Mouse (Mus musculus) lung, postnatal 0 days (tissue): ENCODE results near the gene Cic. TPM values are rescaled to one million over a fixed set of nuclear protein-coding genes. Genes with fewer than 3 reads are reported as not detected.

Source experiments
- ATAC-seq: fragments of 200-750 bp; cut with Nextera tagmentation; 2 replicates; pipeline ENCODE4 v1.8.0; 2017; ENCODE audit warnings: moderate library complexity
- DNase-seq: peaks from one replicate; pipeline ENCODE4 v3.0.0-alpha.2; 2016; ENCODE audit warnings: low spot score
- H3K27ac ChIP-seq: fragments of 300-500 bp; sonication (generic); 2 replicates; pipeline ENCODE4 v1.5.1; 2014; ENCODE audit warnings: antibody characterized with exemption, mild to moderate bottlenecking, low read length, mixed read lengths
- H3K27me3 ChIP-seq: fragments of 300-500 bp; sonication (generic); replicated peaks from 2 replicates; pipeline ENCODE4 v1.6.1; 2014; ENCODE audit warnings: low read length, mixed read lengths; ENCODE audit not compliant: insufficient read depth
- H3K36me3 ChIP-seq: fragments of 300-500 bp; sonication (generic); 2 replicates; pipeline ENCODE4 v1.6.1; 2014; ENCODE audit warnings: low read length, mixed read lengths; ENCODE audit not compliant: insufficient read depth
- H3K4me1 ChIP-seq: fragments of 300-500 bp; sonication (generic); 2 replicates; pipeline ENCODE4 v1.6.1; 2014; ENCODE audit warnings: antibody characterized with exemption, low read depth, low read length, mixed read lengths; ENCODE audit not compliant: insufficient read depth
- H3K4me2 ChIP-seq: fragments of 300-500 bp; sonication (generic); replicated peaks from 2 replicates; pipeline ENCODE4 v1.6.1; 2014; ENCODE audit warnings: low read depth, mild to moderate bottlenecking, low read length, moderate library complexity, mixed read lengths
- H3K4me3 ChIP-seq: fragments of 300-500 bp; sonication (generic); 2 replicates; pipeline ENCODE4 v1.5.1; 2014; ENCODE audit warnings: low read depth, low read length
- H3K9ac ChIP-seq: fragments of 300-500 bp; sonication (generic); replicated peaks from 2 replicates; pipeline ENCODE4 v1.6.1; 2014; ENCODE audit warnings: low read depth, mild to moderate bottlenecking
- H3K9me3 ChIP-seq: fragments of 300-500 bp; sonication (generic); 2 replicates; pipeline ENCODE4 v1.6.1; 2016; ENCODE audit warnings: low read length, mixed read lengths
- CTCF ChIP-seq: IDR thresholded peaks from 2 replicates; pipeline ENCODE4 v1.5.1; 2016; ENCODE audit warnings: antibody characterized with exemption, mild to moderate bottlenecking
- EP300 ChIP-seq: IDR thresholded peaks from 2 replicates; pipeline ENCODE4 v1.6.1; 2016; ENCODE audit warnings: antibody characterized with exemption, mild to moderate bottlenecking, control low read depth
- WGBS: fragments of 180-500 bp; shearing (Covaris S2); extraction: QIAGEN DNeasy Blood & Tissue Kit; methylation state at CpG from one replicate; pipeline ENCODE4 v1.1.7; 2014; 5-methylcytosine and 5-hydroxymethylcytosine counted together
- polyA plus RNA-seq: library from polyadenylated mRNA; unstranded; fragments of >200 nt; fragmentation: Nextera tagmentation; extraction: Ambion mirVana; gene quantifications from 2 replicates; pipeline ENCODE4 v1.2.1, GENCODE M21; 2015

Gene Cic
- polyA plus RNA-seq, 1 experiment from 2014 or later = 26.5 TPM

GRCm38 (mm10) chr7:25297454-25298325 lies 30.2 kb downstream of the Cic start, which contains the start of gene Pafah1b3:
Gene Pafah1b3, minus strand, starts transcription at chr7:25297986.
- WGBS = 2% methylated on average over 51 of the region's 52 CpGs

GRCm38 (mm10) chr7:25301063-25301462 lies 33.6 kb downstream of the Cic start, which contains the start of gene Prr19:
Gene Prr19, plus strand, starts transcription at chr7:25301411.
- Histone ChIP-seq H3K9ac (no peak within 1 kb of the TSS), H3K4me1 (0 out of 2 replicates have a peak, but pooled peaks cover 3% of the 10 kb centered on the region), H3K4me3 (no peak within 1 kb of the TSS), H3K27ac (no peak within 1 kb of the TSS), H3K9me3 (no peaks in the 10 kb centered on the region), H3K27me3 (peaks cover 1% of the 10 kb centered on the region; the same call in 1 of the 2 replicates), H3K4me2 (no peak within 1 kb of the TSS), H3K36me3 (no peaks in the 10 kb centered on the region)
- WGBS = 55% methylated on average over 19 of the region's 19 CpGs
- DNase-seq (peak; percentile 40), ATAC-seq (no peak)
- no peak for TF ChIP-seq CTCF
- no peak for TF ChIP-seq EP300

More at GRCm38 (mm10) chr7:25297454-25298325, 30.2 kb downstream of the Cic start, which contains the start of gene Pafah1b3:
- Histone ChIP-seq H3K9ac (peak within 1 kb of the TSS; percentile 55), H3K4me3 (peak within 1 kb of the TSS; percentile 64), H3K4me1 (0 out of 2 replicates have a peak, but pooled peaks cover 3% of the 10 kb centered on the region), H3K27ac (peak within 1 kb of the TSS; percentile 84), H3K9me3 (no peaks in the 10 kb centered on the region), H3K27me3 (no peaks in the 10 kb centered on the region), H3K4me2 (peak within 1 kb of the TSS; percentile 97), H3K36me3 (peaks cover 7% of the 10 kb centered on the region; the same call in 1 of the 2 replicates)
- no peak for TF ChIP-seq EP300
- TF ChIP-seq CTCF = peak; percentile 64
- DNase-seq = peak; percentile 95
- peak; percentile 92 for ATAC-seq

GRCm38 (mm10) chr7:25303003-25303684 lies 35.6 kb downstream of the Cic start:
- H3K4me2 ChIP-seq = no peak overlapping the region
- no peak overlapping the region for H3K4me3 ChIP-seq
- H3K36me3 ChIP-seq = no peaks in the 10 kb centered on the region
- ATAC-seq (no peak), DNase-seq (no peak)
- H3K9ac ChIP-seq = no peak overlapping the region
- peaks cover 3% of the 10 kb centered on the region; the same call in 1 of the 2 replicates for H3K27me3 ChIP-seq
- 48% methylated on average over 9 of the region's 9 CpGs for WGBS
- no peaks in the 10 kb centered on the region for H3K4me1 ChIP-seq
- H3K27ac ChIP-seq = no peak overlapping the region
- H3K9me3 ChIP-seq = no peaks in the 10 kb centered on the region
- TF ChIP-seq EP300 (no peak), CTCF (no peak)

DNA sequence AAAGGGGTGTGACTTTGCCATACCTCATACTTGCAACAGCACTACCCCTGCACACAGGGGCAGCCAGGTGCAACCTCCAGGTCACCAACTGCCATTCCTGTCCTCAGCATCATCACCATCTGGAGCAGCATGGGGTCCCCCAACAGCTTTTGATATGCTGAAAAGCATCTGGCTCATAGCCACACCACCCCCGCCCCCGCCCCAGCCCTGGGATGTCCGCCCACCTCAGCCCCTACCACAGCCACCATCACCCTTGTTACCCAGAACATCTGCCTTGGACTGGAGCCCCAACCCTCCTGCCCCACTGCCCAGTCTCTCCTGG lies 36.1 kb downstream of the Cic start:
- peaks cover 3% of the 10 kb centered on the region; the same call in 1 of the 2 replicates for H3K27me3 ChIP-seq
- no peak overlapping the region for H3K4me2 ChIP-seq
- H3K4me3 ChIP-seq = no peak overlapping the region
- no peak for ATAC-seq
- no peaks in the 10 kb centered on the region for H3K9me3 ChIP-seq
- DNase-seq = no peak
- TF ChIP-seq CTCF = no peak
- no peak for TF ChIP-seq EP300
- no peak overlapping the region for H3K27ac ChIP-seq
- H3K4me1 ChIP-seq = no peaks in the 10 kb centered on the region
- H3K36me3 ChIP-seq = no peaks in the 10 kb centered on the region
- H3K9ac ChIP-seq = no peak overlapping the region
- whole genome bisulfite sequencing = 71% methylated on average over 2 of the region's 3 CpGs

DNA sequence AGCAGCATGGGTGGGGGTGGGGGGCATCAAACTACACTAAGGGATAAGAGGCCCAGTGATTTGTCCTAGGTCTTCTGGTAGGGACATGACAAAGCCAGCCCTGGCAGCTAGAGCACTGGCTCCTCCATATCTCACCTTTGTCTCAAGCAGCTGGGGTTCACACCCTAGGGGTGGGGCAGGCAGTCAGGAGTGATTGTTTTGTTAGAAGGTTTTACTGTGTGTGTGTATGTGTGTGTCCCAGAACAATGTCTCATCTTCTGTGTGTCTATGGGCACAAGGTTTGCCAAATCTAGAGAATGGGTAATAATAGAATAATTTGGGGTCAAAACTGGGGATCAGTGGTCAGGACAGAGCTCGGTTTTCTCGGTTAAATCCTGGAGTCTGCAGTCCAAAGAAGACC lies 38.0 kb downstream of the Cic start:
- H3K9ac ChIP-seq = no peak overlapping the region
- no peak for ATAC-seq
- no peaks in the 10 kb centered on the region for H3K4me1 ChIP-seq
- no peaks in the 10 kb centered on the region for H3K9me3 ChIP-seq
- WGBS = 2% methylated on average over 2 of the region's 2 CpGs
- DNase-seq = no peak
- no peak overlapping the region for H3K4me3 ChIP-seq
- H3K27ac ChIP-seq = no peak overlapping the region
- peaks cover 3% of the 10 kb centered on the region; the same call in 1 of the 2 replicates for H3K27me3 ChIP-seq
- no peak for TF ChIP-seq CTCF
- no peak for TF ChIP-seq EP300
- no peaks in the 10 kb centered on the region for H3K36me3 ChIP-seq
- H3K4me2 ChIP-seq = peak overlapping the region; percentile 72; the same call in 1 of the 2 replicates

DNA sequence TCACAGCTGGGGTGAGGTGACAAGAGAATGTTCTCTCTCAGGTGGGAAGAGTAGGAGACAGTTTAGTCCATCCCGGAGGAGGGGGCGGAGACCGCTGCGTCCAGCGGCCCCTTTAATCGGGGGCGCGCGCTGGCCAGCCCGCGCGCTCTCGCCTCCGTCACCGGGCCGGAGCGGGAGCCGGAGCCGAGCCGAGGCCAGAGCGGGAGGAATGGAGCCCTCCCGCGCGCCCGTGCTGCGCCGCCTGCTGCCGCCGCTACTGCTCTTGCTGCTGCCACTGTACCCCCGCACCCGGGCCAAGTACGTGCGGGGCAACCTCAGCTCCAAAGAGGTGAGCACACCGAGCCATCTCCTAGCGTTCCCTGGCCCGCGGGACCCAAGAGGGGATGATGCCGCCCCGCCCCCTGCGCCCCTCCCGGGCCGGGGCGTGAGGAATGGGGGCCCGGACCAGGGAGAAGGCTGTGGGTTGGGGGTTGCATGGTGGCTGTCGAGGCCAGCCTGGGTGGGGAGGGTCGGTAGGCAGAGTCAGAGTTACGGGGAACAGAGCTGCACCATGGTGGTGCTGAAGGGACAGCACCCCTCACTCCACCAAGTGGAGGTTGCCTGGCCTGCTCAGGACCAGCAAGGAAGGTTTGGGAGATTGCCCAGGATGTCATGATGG lies 38.6 kb downstream of the Cic start, which contains the start of gene Tmem145:
TSS of gene Tmem145 (plus strand) at position 151 of the 658 bp plus-strand sequence.
- H3K27me3 ChIP-seq = peaks cover 3% of the 10 kb centered on the region; the same call in 1 of the 2 replicates
- no peak within 1 kb of the TSS for H3K27ac ChIP-seq
- peak within 1 kb of the TSS; percentile 38 for H3K4me3 ChIP-seq
- TF ChIP-seq CTCF = peak; percentile 21; the same call in 1 of the 2 replicates
- TF ChIP-seq EP300 = no peak
- H3K9ac ChIP-seq = no peak within 1 kb of the TSS
- H3K9me3 ChIP-seq = no peaks in the 10 kb centered on the region
- H3K4me1 ChIP-seq = no peaks in the 10 kb centered on the region
- peak within 1 kb of the TSS; percentile 72 for H3K4me2 ChIP-seq
- H3K36me3 ChIP-seq = no peaks in the 10 kb centered on the region
- ATAC-seq = peak; percentile 82
- DNase-seq = peak; percentile 70
- 1% methylated on average over 22 of the region's 47 CpGs for WGBS
